Mouse (Mus musculus) MEL (cell line): ENCODE measurements around the gene Slc4a7. TPM values are rescaled to one million over a fixed set of nuclear protein-coding genes. Genes with fewer than 3 reads are reported as not detected.

Source experiments
- DNase-seq: peaks from one replicate; pipeline ENCODE4 v3.0.0; 2011; ENCODE audit warnings: low read depth, low spot score
- H3K27ac ChIP-seq: 2 replicates; pipeline ENCODE4 v1.5.1; 2012; ENCODE audit warnings: low read depth, mild to moderate bottlenecking, control low read depth, low read length, moderate library complexity; ENCODE audit not compliant: control insufficient read depth
- H3K27me3 ChIP-seq, 2 experiments: fragments of 150-350 bp in 1 of 2; sonication (generic) in 1 of 2; 2 replicates each; pipeline ENCODE4 v1.6.1; 2012; ENCODE audit warnings: low read length in 2 of 2, mild to moderate bottlenecking in 2 of 2, improper control_type of control experiment in 1 of 2, moderate library complexity in 1 of 2; ENCODE audit not compliant: insufficient read depth in 2 of 2, control insufficient read depth in 1 of 2
- H3K36me3 ChIP-seq, 2 experiments: 2 replicates each; pipeline ENCODE4 v1.6.1; 2012 to 2014; ENCODE audit warnings: low read length in 2 of 2, improper control_type of control experiment in 1 of 2, inconsistent platforms in 1 of 2, mild to moderate bottlenecking in 1 of 2; ENCODE audit not compliant: insufficient read depth in 2 of 2, control insufficient read depth in 1 of 2
- H3K4me1 ChIP-seq, 2 experiments: fragments of 150-350 bp in 1 of 2; sonication (generic) in 1 of 2; 2 replicates each; pipeline ENCODE4 v1.6.1; 2012; ENCODE audit warnings: low read length in 2 of 2, improper control_type of control experiment in 1 of 2, mild to moderate bottlenecking in 1 of 2; ENCODE audit not compliant: insufficient read depth in 2 of 2, control insufficient read depth in 1 of 2
- H3K4me3 ChIP-seq, 2 experiments: fragments of 150-350 bp in 1 of 2; sonication (generic) in 1 of 2; 2 replicates each; pipeline ENCODE4 v1.5.1; 2012; ENCODE audit warnings: low read depth in 2 of 2, low read length in 2 of 2, mild to moderate bottlenecking in 2 of 2, moderate library complexity in 2 of 2, control low read depth in 1 of 2, improper control_type of control experiment in 1 of 2; ENCODE audit not compliant: control insufficient read depth in 1 of 2, insufficient read depth in 1 of 2
- H3K79me2 ChIP-seq: 2 replicates; pipeline ENCODE4 v1.6.1; 2012; ENCODE audit warnings: mild to moderate bottlenecking, low read length, moderate library complexity; ENCODE audit not compliant: control insufficient read depth, poor library complexity, insufficient read depth
- H3K9ac ChIP-seq: 2 replicates; pipeline ENCODE4 v1.6.1; 2012; ENCODE audit warnings: low read depth, mild to moderate bottlenecking, control low read depth, low read length, moderate library complexity; ENCODE audit not compliant: control insufficient read depth, poor library complexity, severe bottlenecking
- H3K9me3 ChIP-seq: fragments of 150-350 bp; sonication (generic); replicated peaks from 2 replicates; pipeline ENCODE4 v1.6.1; 2012; ENCODE audit warnings: mild to moderate bottlenecking, low read length, improper control_type of control experiment, moderate library complexity; ENCODE audit not compliant: insufficient read depth
- BHLHE40 ChIP-seq: IDR thresholded peaks from 2 replicates; pipeline ENCODE4 v1.6.1; 2012; ENCODE audit warnings: low read depth, mild to moderate bottlenecking, inconsistent platforms, low read length, improper control_type of control experiment, borderline replicate concordance
- CHD1 ChIP-seq: IDR thresholded peaks from 2 replicates; pipeline ENCODE4 v1.6.1; 2012; ENCODE audit warnings: low read depth, mild to moderate bottlenecking, inconsistent platforms, low read length, improper control_type of control experiment
- CHD2 ChIP-seq: IDR thresholded peaks from 2 replicates; pipeline ENCODE4 v1.6.1; 2011; ENCODE audit warnings: low read length, improper control_type of control experiment
- E2F4 ChIP-seq: IDR thresholded peaks from 2 replicates; pipeline ENCODE4 v1.6.1; 2011; ENCODE audit warnings: low read depth, low read length, improper control_type of control experiment, borderline replicate concordance
- EP300 ChIP-seq, 2 experiments: IDR thresholded peaks; 2 replicates each; pipeline ENCODE4 v1.6.1; 2011; ENCODE audit warnings: improper control_type of control experiment in 2 of 2, low read length in 2 of 2, low read depth in 1 of 2, mild to moderate bottlenecking in 1 of 2
- GABPA ChIP-seq: IDR thresholded peaks from 2 replicates; pipeline ENCODE4 v1.6.1; 2012; ENCODE audit warnings: low read depth, mild to moderate bottlenecking, inconsistent platforms, low read length, improper control_type of control experiment, moderate library complexity
- GATA1 ChIP-seq: IDR thresholded peaks from 2 replicates; pipeline ENCODE4 v1.6.1; 2011; ENCODE audit warnings: low read depth, low read length, improper control_type of control experiment
- JUND ChIP-seq: IDR thresholded peaks from 2 replicates; pipeline ENCODE4 v1.6.1; 2011; ENCODE audit warnings: low read depth, mild to moderate bottlenecking, improper control_type of control experiment, low read length
- KAT2A ChIP-seq: conservative IDR thresholded peaks from 2 replicates; pipeline ENCODE4 v1.6.1; 2012; ENCODE audit warnings: low read depth, low read length, improper control_type of control experiment, inconsistent platforms
- MAFK ChIP-seq: IDR thresholded peaks from 2 replicates; pipeline ENCODE4 v1.6.1; 2011; ENCODE audit warnings: low read depth, mild to moderate bottlenecking, low read length, improper control_type of control experiment, borderline replicate concordance
- MAX ChIP-seq: IDR thresholded peaks from 2 replicates; pipeline ENCODE4 v1.6.1; 2011; ENCODE audit warnings: low read length, improper control_type of control experiment
- MAZ ChIP-seq: IDR thresholded peaks from 2 replicates; pipeline ENCODE4 v1.6.1; 2012; ENCODE audit warnings: low read depth, mild to moderate bottlenecking, inconsistent platforms, low read length, improper control_type of control experiment
- MEF2A ChIP-seq: IDR thresholded peaks from 2 replicates; pipeline ENCODE4 v1.6.1; 2014; ENCODE audit warnings: low read depth, mild to moderate bottlenecking, inconsistent platforms, low read length, improper control_type of control experiment; ENCODE audit not compliant: poor library complexity, insufficient replicate concordance, severe bottlenecking; ENCODE audit errors: extremely low read depth
- NELFE ChIP-seq: IDR thresholded peaks from 2 replicates; pipeline ENCODE4 v1.6.1; 2011; ENCODE audit warnings: low read depth, low read length, improper control_type of control experiment
- POLR2A ChIP-seq, 2 experiments: IDR thresholded peaks; 2 replicates each; pipeline ENCODE4 v1.6.1; 2011 to 2012; ENCODE audit warnings: low read length in 2 of 2, mild to moderate bottlenecking in 2 of 2, control low read depth in 1 of 2, improper control_type of control experiment in 1 of 2, low read depth in 1 of 2, moderate library complexity in 1 of 2; ENCODE audit not compliant: control insufficient read depth in 1 of 2, insufficient read depth in 1 of 2, poor library complexity in 1 of 2
- POLR2AphosphoS2 ChIP-seq: IDR thresholded peaks from 2 replicates; pipeline ENCODE4 v1.6.1; 2011; ENCODE audit warnings: low read length, improper control_type of control experiment
- SIN3A ChIP-seq: IDR thresholded peaks from 2 replicates; pipeline ENCODE4 v1.6.1; 2012; ENCODE audit warnings: low read length, improper control_type of control experiment, inconsistent platforms
- SMC3 ChIP-seq: IDR thresholded peaks from 2 replicates; pipeline ENCODE4 v1.6.1; 2011; ENCODE audit warnings: low read depth, low read length, improper control_type of control experiment
- TAL1 ChIP-seq: IDR thresholded peaks from 2 replicates; pipeline ENCODE4 v1.6.1; 2012; ENCODE audit warnings: mild to moderate bottlenecking, inconsistent platforms, low read length, moderate library complexity, mixed read lengths
- TBP ChIP-seq: IDR thresholded peaks from 2 replicates; pipeline ENCODE4 v1.8.0; 2011; ENCODE audit warnings: low read depth, low read length, improper control_type of control experiment
- TCF12 ChIP-seq: IDR thresholded peaks from 2 replicates; pipeline ENCODE4 v1.6.1; 2014; ENCODE audit warnings: low read depth, mild to moderate bottlenecking, inconsistent platforms, low read length, improper control_type of control experiment, moderate library complexity
- UBTF ChIP-seq: IDR thresholded peaks from 2 replicates; pipeline ENCODE4 v1.6.1; 2012; ENCODE audit warnings: low read depth, mild to moderate bottlenecking, inconsistent platforms, low read length, improper control_type of control experiment, moderate library complexity, borderline replicate concordance; ENCODE audit not compliant: insufficient read depth
- USF2 ChIP-seq, 2 experiments: IDR thresholded peaks; 2 replicates each; pipeline ENCODE4 v1.6.1; 2011 to 2012; ENCODE audit warnings: improper control_type of control experiment in 2 of 2, low read length in 2 of 2, borderline replicate concordance in 1 of 2, inconsistent platforms in 1 of 2, low read depth in 1 of 2, mild to moderate bottlenecking in 1 of 2; ENCODE audit not compliant: insufficient read depth in 1 of 2
- ZC3H11A ChIP-seq: IDR thresholded peaks from 2 replicates; pipeline ENCODE4 v1.6.1; 2012; ENCODE audit warnings: low read depth, mild to moderate bottlenecking, inconsistent platforms, low read length, improper control_type of control experiment
- ZMIZ1 ChIP-seq: IDR thresholded peaks from 2 replicates; pipeline ENCODE4 v1.6.1; 2012; ENCODE audit warnings: low read depth, mild to moderate bottlenecking, inconsistent platforms, low read length, improper control_type of control experiment, moderate library complexity
- ZNF384 ChIP-seq: IDR thresholded peaks from 2 replicates; pipeline ENCODE4 v1.6.1; 2012; ENCODE audit warnings: low read depth, mild to moderate bottlenecking, inconsistent platforms, low read length, improper control_type of control experiment
- polyA plus RNA-seq, 2 experiments: library from polyadenylated mRNA; stranded (reverse) in 1 of 2; unstranded in 1 of 2; fragments of >175 nt in 1 of 2; fragments of >200 nt in 1 of 2; gene quantifications; 2 replicates each; pipeline versions ENCODE4 v1.2.1 to v1.2.4; 2012; ENCODE audit warnings: low replicate concordance in 2 of 2, low read depth in 1 of 2; ENCODE audit not compliant: insufficient read length in 2 of 2, insufficient read depth in 1 of 2, missing spikeins in 1 of 2
- total RNA-seq: library from RNA; depleted of rRNA; stranded (reverse); fragments of 300-350 nt; gene quantifications from 2 replicates; pipeline ENCODE4 v1.2.3, GENCODE M21; 2012

Gene Slc4a7
- total and polyA plus RNA-seq, 3 experiments: 8.2 to 30.2 (median 12.8) TPM

DNA sequence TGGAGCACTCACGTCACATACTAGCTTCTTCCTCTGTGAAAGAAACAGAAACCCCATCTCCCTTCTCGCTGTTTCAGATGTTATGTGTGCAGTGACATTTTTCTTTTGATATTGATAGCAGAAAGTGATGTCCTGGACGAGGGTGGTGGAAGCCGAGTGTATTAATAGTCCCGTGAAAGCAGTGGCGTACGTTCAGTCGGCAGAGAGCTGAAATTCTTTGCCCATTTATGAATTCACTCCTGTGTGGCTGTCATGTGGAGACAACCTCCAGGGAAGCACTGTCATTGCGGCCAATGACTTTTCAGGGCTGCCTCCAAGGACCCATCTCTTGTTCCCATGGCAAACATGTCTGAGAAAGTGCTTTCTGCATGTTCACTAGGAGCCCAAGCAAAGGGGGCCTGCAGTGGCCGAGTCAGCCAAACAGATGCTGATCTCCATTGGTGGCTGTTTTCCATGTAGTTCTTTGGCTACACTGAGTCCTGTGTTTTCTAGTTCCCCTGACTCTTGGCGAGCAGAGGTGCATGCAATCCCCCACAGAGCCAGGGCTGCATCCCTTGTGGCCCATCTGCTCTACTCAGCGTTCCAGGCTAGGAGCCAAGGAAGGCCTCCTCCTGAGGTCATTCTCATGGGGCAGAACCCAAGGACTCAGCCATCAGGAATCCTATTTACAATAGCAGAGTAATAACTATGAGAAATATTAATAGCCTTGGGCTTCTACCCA is 130.6 kb downstream of the Slc4a7 start:
- no peak for DNase-seq
- Histone ChIP-seq H3K79me2 (no peaks in the 10 kb centered on the region), H3K36me3 (no peaks in the 10 kb centered on the region), H3K4me3 (no peak overlapping the region), H3K4me1 (no peaks in the 10 kb centered on the region), H3K27me3 (peaks cover 0 to 2% of the 10 kb centered on the region in 2 experiments; a peak in 1 of 4 replicates), H3K9me3 (no peaks in the 10 kb centered on the region), H3K9ac (no peak overlapping the region), H3K27ac (no peak overlapping the region)
- no peak for TF ChIP-seq TBP
- TF ChIP-seq UBTF: no peak
- TF ChIP-seq SMC3: no peak
- no peak for TF ChIP-seq USF2 (IDR thresholded peaks at IDR 0.05; ENCODE audit: borderline replicate concordance in 1 of 2, insufficient read depth in 1 of 2, low read depth in 1 of 2, low read length in 2 of 2)
- TF ChIP-seq MAZ: no peak
- TF ChIP-seq BHLHE40: no peak
- TF ChIP-seq TAL1: no peak
- no peak for TF ChIP-seq POLR2AphosphoS2
- TF ChIP-seq SIN3A: no peak

DNA sequence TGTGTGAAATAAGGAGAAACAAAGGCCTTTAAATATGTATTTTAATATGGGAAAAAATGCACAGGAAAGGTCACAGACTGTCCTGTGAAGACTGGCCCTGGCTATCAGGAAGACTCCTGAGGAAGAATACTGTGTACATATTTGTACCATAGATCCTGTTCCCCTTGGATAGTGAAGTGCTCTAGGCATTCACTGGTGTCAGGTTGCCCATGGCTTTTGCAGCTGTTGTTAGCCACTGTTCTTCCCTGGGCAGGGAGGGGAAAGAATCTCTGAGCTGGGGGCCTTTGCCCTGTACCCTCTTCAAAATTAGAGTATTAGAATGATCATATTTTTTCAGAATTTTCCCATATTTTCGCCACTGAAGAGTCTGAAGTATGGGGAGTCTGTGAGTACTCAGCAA is 131.4 kb downstream of the Slc4a7 start:
- no peak for DNase-seq
- no peak overlapping the region for H3K9ac ChIP-seq
- H3K4me3 ChIP-seq: no peak overlapping the region
- H3K4me1 ChIP-seq: no peaks in the 10 kb centered on the region
- no peaks in the 10 kb centered on the region for H3K79me2 ChIP-seq
- peaks cover 0 to 2% of the 10 kb centered on the region in 2 experiments; a peak in 1 of 4 replicates for H3K27me3 ChIP-seq
- H3K27ac ChIP-seq: no peak overlapping the region
- no peak for TF ChIP-seq GABPA
- H3K9me3 ChIP-seq: no peaks in the 10 kb centered on the region
- H3K36me3 ChIP-seq: no peaks in the 10 kb centered on the region

DNA sequence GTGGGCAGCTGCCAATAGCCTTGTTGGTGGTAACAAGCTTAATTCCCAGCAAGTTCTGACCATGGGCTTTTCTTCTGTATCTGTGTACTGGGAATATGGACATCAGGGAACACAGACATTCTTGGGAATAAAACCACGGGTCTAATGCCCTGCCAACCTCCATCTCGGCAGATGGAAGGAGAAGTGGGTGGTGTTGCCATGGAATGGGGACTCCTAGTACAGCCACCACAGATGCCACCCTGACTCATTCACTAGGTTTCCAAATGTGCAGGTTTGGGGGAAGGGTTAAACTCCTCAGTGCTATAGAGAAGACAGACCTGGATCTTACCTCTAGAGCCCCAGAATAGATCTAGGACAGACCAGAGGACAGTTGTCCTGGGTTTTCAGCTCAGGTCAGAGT is 132.2 kb downstream of the Slc4a7 start:
- DNase-seq: no peak
- Histone ChIP-seq H3K27ac (no peak overlapping the region), H3K9ac (no peak overlapping the region), H3K4me3 (no peak overlapping the region), H3K79me2 (no peaks in the 10 kb centered on the region), H3K27me3 (peaks cover 0 to 2% of the 10 kb centered on the region in 2 experiments; a peak in 1 of 4 replicates), H3K36me3 (no peaks in the 10 kb centered on the region), H3K9me3 (no peaks in the 10 kb centered on the region), H3K4me1 (no peaks in the 10 kb centered on the region)
- no peak for TF ChIP-seq GATA1
- TF ChIP-seq CHD2: no peak
- no peak for TF ChIP-seq ZNF384
- TF ChIP-seq ZC3H11A: no peak
- no peak for TF ChIP-seq MAZ
- TF ChIP-seq MAFK: no peak
- no peak for TF ChIP-seq E2F4
- no peak for TF ChIP-seq JUND
- TF ChIP-seq ZMIZ1: no peak
- TF ChIP-seq KAT2A: no peak
- TF ChIP-seq EP300 (IDR thresholded peaks at IDR 0.05; ENCODE audit: low read depth in 1 of 2, low read length in 2 of 2): no peak
- TF ChIP-seq NELFE: no peak
- no peak for TF ChIP-seq BHLHE40
- TF ChIP-seq TCF12: no peak
- TF ChIP-seq POLR2A (IDR thresholded peaks at IDR 0.05; ENCODE audit: control insufficient read depth in 1 of 2, insufficient read depth in 1 of 2, low read depth in 1 of 2, low read length in 2 of 2, poor library complexity in 1 of 2): no peak
- no peak for TF ChIP-seq MAX
- TF ChIP-seq CHD1: no peak
- TF ChIP-seq MEF2A: no peak
